Mouse (Mus musculus): ENCODE results near the gene Dcaf11.

Gene Dcaf11

GRCm38 (mm10) chr14:55557587-55557986 is 2.2 kb upstream of the Dcaf11 start:
- DNase-seq, result no peak

GRCm38 (mm10) chr14:55558740-55559448 is 912 bp upstream of the Dcaf11 start:
- DNase-seq, result no peak

GRCm38 (mm10) chr14:55560202-55561073 is 632 bp downstream of the Dcaf11 start, which contains the start of gene A730061H03Rik:
Gene A730061H03Rik (minus strand): TSS chr14:55560406.
- DNase-seq, result peak; percentile 97

GRCm38 (mm10) chr14:55561860-55562259 is 2.1 kb downstream of the Dcaf11 start:
- no peak for DNase-seq

- DNase-seq, result no peak
Measured at GRCm38 (mm10) chr14:55563249-55563648, 3.4 kb downstream of the Dcaf11 start.

GRCm38 (mm10) chr14:55565748-55566147 is 5.9 kb downstream of the Dcaf11 start:
- no peak for DNase-seq

- DNase-seq, result no peak
Measured at GRCm38 (mm10) chr14:55567496-55567895, 7.7 kb downstream of the Dcaf11 start.

- DNase-seq, result no peak
Measured at GRCm38 (mm10) chr14:55570588-55570987, 10.8 kb downstream of the Dcaf11 start.

GRCm38 (mm10) chr14:55571760-55572159 is 12.0 kb downstream of the Dcaf11 start:
- no peak for DNase-seq

GRCm38 (mm10) chr14:55575302-55575701 is 15.5 kb downstream of the Dcaf11 start, which contains the start of gene Fitm1:
Gene Fitm1 (plus strand): TSS chr14:55575617.
- DNase-seq, result no peak

GRCm38 (mm10) chr14:55575711-55576110 is 15.9 kb downstream of the Dcaf11 start:
- DNase-seq, result no peak

GRCm38 (mm10) chr14:55576376-55576775 is 16.6 kb downstream of the Dcaf11 start:
- DNase-seq, result no peak

- peak; percentile 88 for DNase-seq
Measured at GRCm38 (mm10) chr14:55577871-55578667, 18.3 kb downstream of the Dcaf11 start, which contains the start of gene Psme1. Gene Psme1 (plus strand): TSS chr14:55578123.

GRCm38 (mm10) chr14:55578668-55579269 is 19.0 kb downstream of the Dcaf11 start:
- DNase-seq, result no peak

- DNase-seq, result no peak
Measured at GRCm38 (mm10) chr14:55579511-55580496, 20.0 kb downstream of the Dcaf11 start.

GRCm38 (mm10) chr14:55580731-55581130 is 20.9 kb downstream of the Dcaf11 start:
- DNase-seq, result no peak

GRCm38 (mm10) chr14:55581981-55582681 is 22.3 kb downstream of the Dcaf11 start:
- peak; percentile 40 for DNase-seq

GRCm38 (mm10) chr14:55584303-55584701 is 24.5 kb downstream of the Dcaf11 start:
- DNase-seq, result no peak

- peak; percentile 63 for DNase-seq
Measured at GRCm38 (mm10) chr14:55584702-55585565, 25.1 kb downstream of the Dcaf11 start, which contains the start of gene Emc9. Gene Emc9 (minus strand): TSS chr14:55585302.

All from thymus, postnatal 4 days (tissue).